Mouse (Mus musculus) thymus, postnatal 10 days (tissue): ENCODE data around the gene Cort.
A peak's percentile ranks its signal among the peaks of the same experiment; 100 is the strongest.
"Not testable (repeated sequence)": the region's sequence is repeated elsewhere in the genome, so short reads cannot be mapped to it uniquely, and the experiment has no call there.

Experiments used
- DNase-seq, 2 experiments: peaks; one replicate each; pipeline ENCODE4 v3.0.0; 2021; ENCODE audit warnings: low spot score in 2 of 2

Cort gene

GRCm38 (mm10) chr4:149147528-149147927 is 21.0 kb upstream of the Cort start:
- DNase-seq = no peak

- no peak for DNase-seq
Measured at GRCm38 (mm10) chr4:149145151-149145550, 18.6 kb upstream of the Cort start.

- peak; percentile 54 to 81 for DNase-seq
Measured at GRCm38 (mm10) chr4:149144459-149144858, 17.9 kb upstream of the Cort start.

GRCm38 (mm10) chr4:149143594-149143993 is 17.0 kb upstream of the Cort start:
- DNase-seq = no peak

- no peak for DNase-seq
Measured at GRCm38 (mm10) chr4:149138515-149138914, 12.0 kb upstream of the Cort start.

- DNase-seq = peak; percentile 79 to 94
Measured at GRCm38 (mm10) chr4:149136982-149137770, 10.6 kb upstream of the Cort start, which contains the start of gene Cenps. Cenps (minus strand) TSS chr4:149137629.

- DNase-seq = no peak
Measured at GRCm38 (mm10) chr4:149136116-149136850, 9.7 kb upstream of the Cort start.

- no peak for DNase-seq
Measured at GRCm38 (mm10) chr4:149133395-149133794, 6.8 kb upstream of the Cort start.

GRCm38 (mm10) chr4:149131789-149132565 is 5.4 kb upstream of the Cort start:
- DNase-seq = no peak

- DNase-seq = no peak
Measured at GRCm38 (mm10) chr4:149131021-149131752, 4.6 kb upstream of the Cort start.

- no peak for DNase-seq
Measured at GRCm38 (mm10) chr4:149128467-149128866, 1.9 kb upstream of the Cort start.

GRCm38 (mm10) chr4:149126115-149126509 is 451 bp downstream of the Cort start:
- no peak for DNase-seq

- no peak for DNase-seq
Measured at GRCm38 (mm10) chr4:149125341-149126114, 1.0 kb downstream of the Cort start.

GRCm38 (mm10) chr4:149123432-149123831 is 3.1 kb downstream of the Cort start:
- no peak for DNase-seq

GRCm38 (mm10) chr4:149119978-149120562 is 6.5 kb downstream of the Cort start:
- not testable (repeated sequence) for DNase-seq

GRCm38 (mm10) chr4:149103875-149104561 is 22.5 kb downstream of the Cort start, which contains the start of gene Dffa:
Dffa (plus strand) TSS chr4:149104146.
- peak; percentile 84 to 88 for DNase-seq

GRCm38 (mm10) chr4:149101456-149101855 is 25.1 kb downstream of the Cort start:
- no peak for DNase-seq

GRCm38 (mm10) chr4:149100449-149100848 is 26.1 kb downstream of the Cort start:
- not testable (repeated sequence) for DNase-seq

GRCm38 (mm10) chr4:149099369-149100017 is 27.1 kb downstream of the Cort start, which contains the start of gene Pex14:
Pex14 (minus strand) TSS chr4:149099876.
- DNase-seq = peak; percentile 80
